Mouse (Mus musculus): ENCODE results near the gene Rps26. TPM values are rescaled to one million over a fixed set of nuclear protein-coding genes. Genes with fewer than 3 reads are reported as not detected.
"Not testable (repeated sequence)": the region's sequence is repeated elsewhere in the genome, so short reads cannot be mapped to it uniquely, and the experiment has no call there.

The Rps26 gene
- polyA plus RNA-seq, 1 experiment: 514 TPM

DNA sequence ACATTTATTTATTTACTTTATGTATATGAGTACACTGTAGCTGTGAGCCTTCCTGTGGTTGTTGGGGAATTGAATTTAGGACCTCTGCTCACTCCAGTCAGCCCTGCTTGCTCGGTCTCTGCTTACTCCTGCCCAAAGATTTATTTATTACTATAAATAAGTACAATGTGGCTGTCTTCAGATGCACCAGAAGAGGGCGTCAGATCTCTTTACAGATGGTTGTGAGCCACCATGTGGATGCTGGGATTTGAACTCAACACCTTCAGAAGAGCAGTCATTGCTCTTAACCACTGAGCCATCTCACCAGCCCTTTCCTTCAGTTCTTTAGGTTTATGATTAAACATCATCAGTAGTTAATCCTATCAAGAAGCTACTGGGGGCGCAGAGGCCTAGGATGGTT is 11.6 kb downstream of the Rps26 start:
- Histone ChIP-seq H3K27me3 (ENCODE audit: control insufficient read depth) (peaks cover 16% of the 10 kb centered on the region), H3K4me3 (replicated peaks) (no peak overlapping the region), H3K36me3 (ENCODE audit: control insufficient read depth) (no peaks in the 10 kb centered on the region), H3K4me1 (ENCODE audit: control insufficient read depth) (peaks cover 9% of the 10 kb centered on the region), H3K9me3 (ENCODE audit: control insufficient read depth, low read length) (no peaks in the 10 kb centered on the region)
- no peak for TF ChIP-seq TAL1 (IDR thresholded peaks at IDR 0.05; ENCODE audit: low read length)
- no peak for TF ChIP-seq GATA1 (IDR thresholded peaks at IDR 0.05; ENCODE audit: low read length)

DNA sequence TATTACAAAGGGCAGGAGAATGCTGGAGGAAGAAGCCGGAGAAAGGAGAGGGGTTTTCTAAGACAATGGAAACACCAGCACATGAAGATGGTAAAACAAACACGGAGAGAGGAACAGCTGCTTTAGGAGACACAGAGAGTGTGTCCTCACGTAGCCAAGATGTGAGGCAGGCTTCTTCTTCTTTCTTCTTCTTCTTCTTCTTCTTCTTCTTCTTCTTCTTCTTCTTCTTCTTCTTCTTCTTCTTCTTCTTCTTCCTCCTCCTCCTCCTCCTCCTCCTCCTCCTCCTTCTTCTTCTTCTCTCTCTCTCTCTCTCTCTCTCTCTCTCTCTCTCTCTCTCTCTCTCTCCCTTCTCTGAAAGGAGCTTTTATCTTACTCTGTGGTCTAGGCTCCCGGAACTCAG is 12.7 kb downstream of the Rps26 start:
- H3K27me3 ChIP-seq (ENCODE audit: control insufficient read depth): peaks cover 16% of the 10 kb centered on the region
- H3K9me3 ChIP-seq (ENCODE audit: control insufficient read depth, low read length); H3K36me3 ChIP-seq (ENCODE audit: control insufficient read depth); H3K4me3 ChIP-seq (replicated peaks); H3K4me1 ChIP-seq (ENCODE audit: control insufficient read depth): not testable (repeated sequence)

DNA sequence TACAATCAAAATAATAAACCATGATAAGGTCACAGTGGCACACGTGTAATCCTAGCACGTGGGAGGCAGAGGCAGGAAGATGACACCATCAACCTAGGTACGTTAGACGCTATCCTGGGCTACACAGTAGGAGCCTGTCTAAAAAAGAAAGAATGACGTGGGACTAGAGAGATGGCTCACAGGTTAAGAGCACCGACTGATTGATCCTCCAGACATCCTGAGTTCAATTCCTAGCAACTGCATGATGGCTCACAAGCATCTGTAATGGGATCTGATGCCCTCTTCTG is 13.4 kb downstream of the Rps26 start:
- H3K9me3 ChIP-seq (ENCODE audit: control insufficient read depth, low read length): no peaks in the 10 kb centered on the region
- H3K36me3 ChIP-seq (ENCODE audit: control insufficient read depth): no peaks in the 10 kb centered on the region
- H3K4me1 ChIP-seq (ENCODE audit: control insufficient read depth): peaks cover 9% of the 10 kb centered on the region
- TF ChIP-seq TAL1 (IDR thresholded peaks at IDR 0.05; ENCODE audit: low read length) (no peak), GATA1 (IDR thresholded peaks at IDR 0.05; ENCODE audit: low read length) (no peak)
- peaks cover 16% of the 10 kb centered on the region for H3K27me3 ChIP-seq (ENCODE audit: control insufficient read depth)
- no peak overlapping the region for H3K4me3 ChIP-seq (replicated peaks)

DNA sequence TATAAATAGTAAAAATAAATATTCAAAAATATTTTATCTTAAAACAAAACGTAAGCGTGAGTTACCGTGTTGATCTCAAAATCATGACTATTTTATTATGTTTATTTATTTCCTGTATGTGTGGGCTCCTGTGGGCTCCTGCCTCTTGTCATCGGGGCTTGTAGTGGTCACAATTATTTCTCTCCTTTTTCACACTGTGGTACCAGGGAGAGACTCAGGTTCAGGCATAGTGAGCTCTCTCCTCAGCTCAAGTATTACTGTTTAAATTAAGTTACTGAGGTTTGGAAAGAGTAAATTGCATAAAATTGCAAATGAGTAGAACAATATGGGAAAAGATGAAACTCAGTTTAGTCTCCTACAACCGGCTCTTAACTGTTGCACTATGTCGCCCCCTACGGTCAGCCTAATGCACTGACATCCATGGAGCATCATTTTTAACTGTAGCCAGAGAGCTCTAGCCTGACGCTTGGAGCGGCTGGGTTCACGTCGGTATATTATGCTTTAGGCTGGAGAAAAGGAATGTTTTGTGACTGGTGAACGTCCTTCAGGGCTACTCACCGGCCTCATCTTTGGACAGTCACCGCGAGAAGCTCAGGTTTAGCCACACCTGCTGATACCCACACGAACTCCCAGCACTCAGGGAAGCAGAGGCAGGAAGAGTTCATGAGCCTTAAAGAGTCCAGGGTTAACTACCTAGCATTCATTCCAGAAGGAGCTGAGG is 14.0 kb downstream of the Rps26 start:
- no peak overlapping the region for H3K4me3 ChIP-seq (replicated peaks)
- TF ChIP-seq GATA1 (IDR thresholded peaks at IDR 0.05; ENCODE audit: low read length): no peak
- TF ChIP-seq TAL1 (IDR thresholded peaks at IDR 0.05; ENCODE audit: low read length): no peak
- peaks cover 16% of the 10 kb centered on the region for H3K27me3 ChIP-seq (ENCODE audit: control insufficient read depth)
- H3K4me1 ChIP-seq (ENCODE audit: control insufficient read depth): peaks cover 9% of the 10 kb centered on the region
- H3K9me3 ChIP-seq (ENCODE audit: control insufficient read depth, low read length): no peaks in the 10 kb centered on the region
- no peaks in the 10 kb centered on the region for H3K36me3 ChIP-seq (ENCODE audit: control insufficient read depth)

DNA sequence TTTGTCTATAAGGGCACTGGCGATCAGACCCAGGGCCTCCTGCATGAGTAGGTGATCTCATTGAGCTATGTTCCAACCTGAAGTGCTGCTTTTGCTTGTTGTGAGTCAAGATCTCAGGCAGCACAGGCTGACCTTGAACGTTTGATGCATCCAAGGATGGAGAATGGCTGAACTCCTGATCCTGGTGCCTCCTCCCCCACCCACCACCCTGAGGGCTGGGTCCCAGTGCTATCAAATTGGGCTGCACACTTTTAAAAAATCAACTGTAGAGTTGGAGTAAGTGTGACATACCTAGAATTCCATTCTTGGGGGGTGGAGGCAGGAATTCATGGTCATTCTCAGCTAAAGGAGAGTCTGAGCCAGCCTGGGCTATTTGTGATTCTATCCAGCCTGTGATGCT is 20.1 kb downstream of the Rps26 start:
- H3K9me3 ChIP-seq (ENCODE audit: control insufficient read depth, low read length): no peaks in the 10 kb centered on the region
- H3K36me3 ChIP-seq (ENCODE audit: control insufficient read depth): no peaks in the 10 kb centered on the region
- H3K4me1 ChIP-seq (ENCODE audit: control insufficient read depth): peaks cover 4% of the 10 kb centered on the region
- no peak overlapping the region for H3K4me3 ChIP-seq (replicated peaks)
- no peak for TF ChIP-seq TAL1 (IDR thresholded peaks at IDR 0.05; ENCODE audit: low read length)
- TF ChIP-seq GATA1 (IDR thresholded peaks at IDR 0.05; ENCODE audit: low read length): no peak
- no peaks in the 10 kb centered on the region; the same call in 1 of the 2 replicates for H3K27me3 ChIP-seq (ENCODE audit: control insufficient read depth)

DNA sequence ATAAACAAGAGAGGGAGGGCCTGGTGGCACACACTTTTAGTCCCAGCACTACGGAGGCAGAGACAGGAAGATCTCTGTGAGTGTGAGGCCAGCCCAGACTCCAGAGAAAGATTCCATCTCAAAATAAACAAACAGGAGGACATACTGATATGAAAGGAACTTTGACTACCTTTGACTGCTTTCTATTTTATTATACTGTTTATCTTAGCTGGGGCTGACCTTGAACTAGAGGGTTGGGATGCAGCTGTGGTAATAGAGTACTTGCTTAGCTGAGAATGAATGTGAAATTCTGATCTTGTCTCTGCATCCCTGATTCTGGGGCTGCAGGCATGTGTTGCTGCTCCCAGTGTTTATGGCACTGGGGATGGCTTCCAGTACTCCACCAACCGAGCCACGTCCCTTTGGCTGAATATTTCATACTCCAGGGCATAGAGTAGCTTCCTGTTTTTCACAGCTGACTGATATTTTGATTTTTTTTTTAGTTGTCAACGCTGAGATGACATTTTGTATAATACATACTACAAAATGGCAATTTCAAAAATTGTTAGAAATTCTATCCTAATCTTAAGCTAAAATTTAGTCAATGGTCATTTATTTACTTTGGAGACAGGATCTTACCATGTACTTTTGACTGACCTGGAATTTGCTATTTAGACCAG is 23.9 kb downstream of the Rps26 start:
- peaks cover 4% of the 10 kb centered on the region for H3K4me1 ChIP-seq (ENCODE audit: control insufficient read depth)
- no peak overlapping the region for H3K4me3 ChIP-seq (replicated peaks)
- TF ChIP-seq GATA1 (IDR thresholded peaks at IDR 0.05; ENCODE audit: low read length) (no peak), TAL1 (IDR thresholded peaks at IDR 0.05; ENCODE audit: low read length) (no peak)
- no peaks in the 10 kb centered on the region for H3K36me3 ChIP-seq (ENCODE audit: control insufficient read depth)
- H3K27me3 ChIP-seq (ENCODE audit: control insufficient read depth): peaks cover 8% of the 10 kb centered on the region
- H3K9me3 ChIP-seq (ENCODE audit: control insufficient read depth, low read length): no peaks in the 10 kb centered on the region

DNA sequence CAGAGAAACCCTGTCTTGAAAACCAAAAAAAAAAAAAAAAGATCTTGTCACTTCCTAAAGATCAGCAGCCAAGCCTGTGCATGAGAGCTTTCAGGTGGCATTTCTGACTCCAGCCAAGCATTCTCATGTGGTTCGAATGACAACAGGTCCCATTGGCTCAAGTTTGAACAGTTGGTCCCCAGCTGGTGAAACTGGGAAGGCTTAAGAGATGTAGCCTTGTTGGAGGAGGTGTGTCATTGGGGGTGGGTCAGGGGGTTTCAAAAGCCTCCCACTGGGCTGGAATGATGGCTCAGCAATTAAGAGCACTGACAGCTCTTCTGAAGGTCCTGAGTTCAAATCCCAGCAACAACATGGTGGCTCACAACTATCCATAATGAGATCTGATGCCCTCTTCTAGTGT is 25.0 kb downstream of the Rps26 start:
- TF ChIP-seq GATA1 (IDR thresholded peaks at IDR 0.05; ENCODE audit: low read length) (no peak), TAL1 (IDR thresholded peaks at IDR 0.05; ENCODE audit: low read length) (no peak)
- H3K9me3 ChIP-seq (ENCODE audit: control insufficient read depth, low read length): no peaks in the 10 kb centered on the region
- peaks cover 8% of the 10 kb centered on the region for H3K27me3 ChIP-seq (ENCODE audit: control insufficient read depth)
- H3K36me3 ChIP-seq (ENCODE audit: control insufficient read depth): no peaks in the 10 kb centered on the region
- H3K4me1 ChIP-seq (ENCODE audit: control insufficient read depth): peaks cover 4% of the 10 kb centered on the region
- H3K4me3 ChIP-seq (replicated peaks): no peak overlapping the region

DNA sequence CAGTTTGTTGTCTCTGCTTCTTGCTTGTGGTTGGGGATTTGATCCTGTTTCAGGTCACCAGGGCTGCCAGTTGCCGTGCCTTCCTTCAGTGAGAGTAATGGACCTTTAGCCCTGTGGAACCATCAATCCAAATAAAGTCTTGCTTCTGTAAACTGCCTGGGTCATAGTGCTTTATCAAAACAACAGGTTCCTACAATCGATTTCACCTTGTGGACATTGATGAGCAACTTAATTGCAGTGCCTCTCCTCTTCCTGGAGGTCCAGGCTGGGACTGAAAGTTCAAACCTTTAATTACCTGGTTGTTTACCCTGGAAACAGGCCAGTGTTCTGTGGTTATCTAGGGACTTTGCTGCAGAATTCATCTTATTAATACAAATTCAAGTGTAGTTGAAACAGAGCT is 28.1 kb downstream of the Rps26 start:
- no peaks in the 10 kb centered on the region for H3K4me1 ChIP-seq (ENCODE audit: control insufficient read depth)
- no peaks in the 10 kb centered on the region for H3K36me3 ChIP-seq (ENCODE audit: control insufficient read depth)
- H3K9me3 ChIP-seq (ENCODE audit: control insufficient read depth, low read length): no peaks in the 10 kb centered on the region
- peaks cover 25% of the 10 kb centered on the region for H3K27me3 ChIP-seq (ENCODE audit: control insufficient read depth)
- no peak for TF ChIP-seq GATA1 (IDR thresholded peaks at IDR 0.05; ENCODE audit: low read length)
- TF ChIP-seq TAL1 (IDR thresholded peaks at IDR 0.05; ENCODE audit: low read length): no peak
- no peak overlapping the region for H3K4me3 ChIP-seq (replicated peaks)

DNA sequence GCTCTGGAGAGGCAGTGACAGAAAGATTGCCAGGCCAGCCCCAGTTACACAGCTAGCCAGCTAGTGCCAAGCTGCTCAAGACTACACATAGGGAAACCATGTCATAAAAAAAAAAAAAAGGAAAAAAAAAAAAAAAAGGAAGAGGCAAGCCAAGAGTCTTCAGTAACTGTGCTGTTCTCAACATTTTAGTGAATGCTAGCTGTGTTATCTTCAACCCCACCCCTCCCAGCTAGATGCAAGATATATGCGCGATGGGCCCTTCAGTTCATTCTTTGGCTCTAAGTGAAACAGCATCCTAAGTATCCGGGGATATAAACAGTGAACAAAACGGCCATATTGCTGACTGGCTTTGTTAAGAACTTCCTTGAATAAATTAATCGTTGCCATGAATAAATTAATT is 33.8 kb downstream of the Rps26 start:
- peaks cover 71% of the 10 kb centered on the region for H3K27me3 ChIP-seq (ENCODE audit: control insufficient read depth)
- H3K9me3 ChIP-seq (ENCODE audit: control insufficient read depth, low read length): no peaks in the 10 kb centered on the region; the same call in 1 of the 2 replicates
- H3K4me1 ChIP-seq (ENCODE audit: control insufficient read depth): peaks cover 17% of the 10 kb centered on the region
- TF ChIP-seq TAL1 (IDR thresholded peaks at IDR 0.05; ENCODE audit: low read length) (no peak), GATA1 (IDR thresholded peaks at IDR 0.05; ENCODE audit: low read length) (no peak)
- no peak overlapping the region for H3K4me3 ChIP-seq (replicated peaks)
- H3K36me3 ChIP-seq (ENCODE audit: control insufficient read depth): no peaks in the 10 kb centered on the region

DNA sequence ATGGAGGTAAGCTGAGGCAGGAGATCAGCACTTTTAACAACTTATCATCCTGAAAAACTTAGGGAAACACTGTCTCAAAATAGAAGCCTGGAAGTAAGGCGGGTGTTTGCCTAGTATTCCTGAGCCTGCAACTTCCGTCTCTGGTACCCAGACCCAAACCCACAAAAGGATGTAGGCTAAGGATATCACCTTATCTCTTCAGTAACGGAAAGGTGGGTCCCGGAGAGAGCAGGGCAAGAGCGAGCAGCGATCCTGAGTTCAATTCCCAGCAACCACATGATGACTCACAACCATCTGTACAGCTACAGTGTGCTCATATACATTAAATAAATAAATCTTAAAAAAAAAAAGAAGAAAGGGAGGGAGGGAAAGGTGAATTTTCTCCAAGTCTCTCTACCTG is 35.1 kb downstream of the Rps26 start:
- H3K27me3 ChIP-seq (ENCODE audit: control insufficient read depth): peaks cover 83% of the 10 kb centered on the region

More for the DNA sequence above, 35.1 kb downstream of the Rps26 start:
- Histone ChIP-seq H3K36me3 (ENCODE audit: control insufficient read depth) (no peaks in the 10 kb centered on the region), H3K4me1 (ENCODE audit: control insufficient read depth) (peaks cover 17% of the 10 kb centered on the region), H3K9me3 (ENCODE audit: control insufficient read depth, low read length) (no peaks in the 10 kb centered on the region; the same call in 1 of the 2 replicates), H3K4me3 (replicated peaks) (no peak overlapping the region)
- no peak for TF ChIP-seq TAL1 (IDR thresholded peaks at IDR 0.05; ENCODE audit: low read length)
- no peak for TF ChIP-seq GATA1 (IDR thresholded peaks at IDR 0.05; ENCODE audit: low read length)

Measured in erythroblast, embryonic 14.5 days (primary cell).